Mouse (Mus musculus) neural tube, embryonic 14.5 days (tissue): Measurements from ENCODE around the gene Tspo. TPM values are rescaled to one million over a fixed set of nuclear protein-coding genes. Genes with fewer than 3 reads are reported as not detected.

Source experiments
- microRNA-seq: library from miRNA; unstranded; fragments of <30 nt; microRNA quantifications from one replicate; pipeline ENCODE4, GENCODE M21; 2016
- polyA plus RNA-seq: library from polyadenylated mRNA; unstranded; fragments of >200 nt; fragmentation: Nextera tagmentation; extraction: Ambion mirVana; gene quantifications from 2 replicates; pipeline ENCODE4 v1.2.1, GENCODE M21; 2014

Tspo gene
- polyA plus RNA-seq, 1 experiment from 2014 or later = 4.7 TPM

Small RNA genes lying within 50 kb of the gene (microRNA-seq; reads per million reads assigned to microRNA genes)
- not detected for gene Gm24575

Other genes with a start within 250 kb of the Tspo start
- 37.4 and 40.3 TPM in 2 replicates for gene Arfgap3, start 213.3 kb upstream of the Tspo start, polyA plus RNA-seq
- 17.4 and 20.7 TPM in 2 replicates for gene Pacsin2, start 99.0 kb upstream of the Tspo start, polyA plus RNA-seq
- 90.0 and 90.4 TPM in 2 replicates for gene Ttll1, start 52.7 kb upstream of the Tspo start, polyA plus RNA-seq
- gene Bik, start 36.7 kb upstream of the Tspo start, polyA plus RNA-seq = 0.52 and 0.73 TPM in 2 replicates
- gene Mcat, start 195 bp downstream of the Tspo start, polyA plus RNA-seq = 31.8 and 36.6 TPM in 2 replicates
- 39.8 and 42.6 TPM in 2 replicates for gene Ttll12, start 31.6 kb downstream of the Tspo start, polyA plus RNA-seq
- gene Scube1, start 161.4 kb downstream of the Tspo start, polyA plus RNA-seq = 9.4 and 14.1 TPM in 2 replicates
- gene Mpped1, start 215.9 kb downstream of the Tspo start, polyA plus RNA-seq = 37.6 and 39.2 TPM in 2 replicates